Mouse (Mus musculus): ENCODE data around the gene Sim1. TPM values are rescaled to one million over a fixed set of nuclear protein-coding genes. Genes with fewer than 3 reads are reported as not detected.

The Sim1 gene
- polyA plus RNA-seq, 1 experiment from 2014 or later: 1.6 TPM

- H3K4me3 ChIP-seq: peak overlapping the region; percentile 17
Measured at GRCm38 (mm10) chr10:50902741-50903715, 8.5 kb downstream of the Sim1 start.

GRCm38 (mm10) chr10:50903846-50904763 is 9.6 kb downstream of the Sim1 start:
- Histone ChIP-seq H3K36me3 (no peaks in the 10 kb centered on the region), H3K27me3 (peaks cover 93% of the 10 kb centered on the region), H3K9ac (0 out of 2 replicates have a peak overlapping the region, but pooled peaks have one; percentile 0), H3K9me3 (no peaks in the 10 kb centered on the region), H3K4me1 (peaks cover 22% of the 10 kb centered on the region), H3K4me2 (peak overlapping the region; percentile 33), H3K27ac (no peak overlapping the region), H3K4me3 (peak overlapping the region; percentile 13)
- WGBS: 3% methylated on average over 26 of the region's 26 CpGs
- ATAC-seq (ENCODE audit: insufficient number of reproducible peaks, insufficient read depth, low FRiP score, low TSS enrichment, low read depth): no peak

More at GRCm38 (mm10) chr10:50902741-50903715, 8.5 kb downstream of the Sim1 start:
- under 1% methylated on average over 43 of the region's 43 CpGs for WGBS
- Histone ChIP-seq H3K27me3 (peaks cover 91% of the 10 kb centered on the region), H3K9ac (no peak overlapping the region), H3K4me2 (peak overlapping the region; percentile 39), H3K36me3 (no peaks in the 10 kb centered on the region), H3K9me3 (no peaks in the 10 kb centered on the region), H3K4me1 (peaks cover 22% of the 10 kb centered on the region), H3K27ac (no peak overlapping the region)
- no peak for ATAC-seq (ENCODE audit: insufficient number of reproducible peaks, insufficient read depth, low FRiP score, low TSS enrichment, low read depth)

DNA sequence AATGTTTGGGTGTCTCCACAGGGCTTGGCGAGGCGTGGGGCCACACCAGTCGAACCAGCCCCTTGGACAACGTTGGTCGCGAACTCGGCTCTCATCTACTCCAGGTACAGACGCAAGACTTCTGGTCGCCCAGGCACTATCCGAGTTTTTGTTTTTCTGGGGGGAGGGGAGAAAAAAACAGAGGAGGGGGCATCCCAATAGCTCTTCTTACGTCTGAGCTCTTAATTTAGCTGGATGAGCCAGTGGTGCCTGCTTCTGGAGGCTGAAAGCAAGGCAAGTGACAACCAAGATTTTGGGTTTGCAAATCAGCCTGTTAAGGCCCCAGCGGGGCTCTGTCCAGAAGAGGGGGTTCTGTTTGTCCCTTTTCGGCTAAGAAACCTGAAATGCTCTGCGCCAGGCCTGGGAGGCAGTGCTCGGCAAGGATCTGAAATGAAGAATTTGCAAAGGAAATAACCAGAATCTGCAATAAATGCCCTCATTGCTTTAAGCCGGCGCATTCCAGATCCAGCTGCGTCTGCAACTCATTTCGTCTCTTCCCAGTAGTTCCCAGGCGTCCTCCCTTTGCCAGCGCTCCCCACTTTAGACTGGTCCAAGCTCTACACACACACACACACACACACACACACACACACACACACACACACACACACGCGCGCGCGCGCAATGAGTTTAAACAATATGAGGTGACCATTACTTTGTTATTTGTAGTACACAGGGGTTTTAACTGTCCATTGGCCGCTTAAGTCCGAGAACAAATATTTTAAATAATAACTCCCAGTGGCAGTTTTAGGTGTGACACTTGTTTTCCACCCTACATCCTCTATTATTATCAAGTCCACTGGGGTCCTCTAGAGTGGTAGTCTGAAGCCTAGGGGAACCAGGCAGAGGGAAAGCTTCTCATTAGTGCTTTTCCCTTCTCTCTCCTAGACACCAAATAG is 10.5 kb downstream of the Sim1 start:
- no peaks in the 10 kb centered on the region for H3K36me3 ChIP-seq
- no peaks in the 10 kb centered on the region for H3K9me3 ChIP-seq
- ATAC-seq (ENCODE audit: insufficient number of reproducible peaks, insufficient read depth, low FRiP score, low TSS enrichment, low read depth): 0 out of 2 replicates have a peak, but pooled peaks have one; percentile 34
- H3K4me2 ChIP-seq: peak overlapping the region; percentile 33
- H3K4me1 ChIP-seq: peaks cover 22% of the 10 kb centered on the region
- 2% methylated on average over 29 of the region's 29 CpGs for WGBS
- H3K27me3 ChIP-seq: peaks cover 97% of the 10 kb centered on the region
- peak overlapping the region; percentile 13; the same call in 1 of the 2 replicates for H3K4me3 ChIP-seq
- H3K9ac ChIP-seq: 0 out of 2 replicates have a peak overlapping the region, but pooled peaks have one; percentile 0
- H3K27ac ChIP-seq: no peak overlapping the region

GRCm38 (mm10) chr10:50910400-50910799 is 15.8 kb downstream of the Sim1 start:
- ATAC-seq (ENCODE audit: insufficient number of reproducible peaks, insufficient read depth, low FRiP score, low TSS enrichment, low read depth): no peak
- H3K36me3 ChIP-seq: no peaks in the 10 kb centered on the region
- H3K9me3 ChIP-seq: no peaks in the 10 kb centered on the region
- peak overlapping the region; percentile 29 for H3K4me3 ChIP-seq
- H3K9ac ChIP-seq: no peak overlapping the region
- under 1% methylated on average over 16 of the region's 16 CpGs for WGBS
- H3K27me3 ChIP-seq: peaks cover 77% of the 10 kb centered on the region
- H3K27ac ChIP-seq: no peak overlapping the region
- peaks cover 11% of the 10 kb centered on the region for H3K4me1 ChIP-seq
- H3K4me2 ChIP-seq: peak overlapping the region; percentile 53

- Histone ChIP-seq H3K4me2 (peak overlapping the region; percentile 53), H3K36me3 (no peaks in the 10 kb centered on the region), H3K9ac (no peak overlapping the region), H3K4me3 (peak overlapping the region; percentile 29), H3K9me3 (no peaks in the 10 kb centered on the region), H3K4me1 (peaks cover 11% of the 10 kb centered on the region), H3K27me3 (peaks cover 72% of the 10 kb centered on the region), H3K27ac (no peak overlapping the region)
- 3% methylated on average over 12 of the region's 12 CpGs for WGBS
- peak; percentile 82; the same call in 1 of the 2 replicates for ATAC-seq (ENCODE audit: insufficient number of reproducible peaks, insufficient read depth, low FRiP score, low TSS enrichment, low read depth)
Measured at GRCm38 (mm10) chr10:50910861-50911410, 16.4 kb downstream of the Sim1 start.

DNA sequence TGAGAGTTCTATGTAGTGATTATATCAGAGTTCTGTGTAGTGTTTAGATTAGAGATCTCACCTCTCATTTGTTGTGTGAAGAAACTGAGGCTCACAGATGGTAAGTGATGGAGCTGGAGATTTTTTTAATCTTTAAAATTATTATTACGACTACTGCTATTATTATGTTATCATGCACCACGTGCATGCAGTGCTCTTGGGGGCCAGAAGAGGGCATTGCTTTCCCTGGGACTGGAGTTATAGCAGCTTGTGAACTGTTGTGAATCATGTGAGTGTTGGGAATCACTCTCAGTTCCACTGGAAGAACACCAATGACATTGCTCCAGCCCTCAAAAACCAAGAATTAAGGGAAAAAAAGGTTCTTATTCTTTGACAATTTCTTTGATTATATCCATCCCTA is 21.1 kb downstream of the Sim1 start:
- Histone ChIP-seq H3K9ac (no peak overlapping the region), H3K4me3 (no peak overlapping the region), H3K9me3 (no peaks in the 10 kb centered on the region), H3K4me1 (peaks cover 5% of the 10 kb centered on the region), H3K36me3 (no peaks in the 10 kb centered on the region), H3K27ac (no peak overlapping the region), H3K4me2 (no peak overlapping the region), H3K27me3 (peaks cover 31% of the 10 kb centered on the region)
- ATAC-seq (ENCODE audit: insufficient number of reproducible peaks, insufficient read depth, low FRiP score, low TSS enrichment, low read depth): no peak
- 45% methylated on average over 2 of the region's 2 CpGs for WGBS

- 45% methylated on average over 5 of the region's 5 CpGs for WGBS
- H3K9ac ChIP-seq: no peak overlapping the region
- H3K4me1 ChIP-seq: no peaks in the 10 kb centered on the region
- H3K36me3 ChIP-seq: no peaks in the 10 kb centered on the region
- no peak for ATAC-seq (ENCODE audit: insufficient number of reproducible peaks, insufficient read depth, low FRiP score, low TSS enrichment, low read depth)
- H3K9me3 ChIP-seq: no peaks in the 10 kb centered on the region
- H3K4me2 ChIP-seq: no peak overlapping the region
- H3K27me3 ChIP-seq: no peaks in the 10 kb centered on the region
- H3K4me3 ChIP-seq: no peak overlapping the region
- no peak overlapping the region for H3K27ac ChIP-seq
Measured at GRCm38 (mm10) chr10:50929281-50929680, 34.7 kb downstream of the Sim1 start.

DNA sequence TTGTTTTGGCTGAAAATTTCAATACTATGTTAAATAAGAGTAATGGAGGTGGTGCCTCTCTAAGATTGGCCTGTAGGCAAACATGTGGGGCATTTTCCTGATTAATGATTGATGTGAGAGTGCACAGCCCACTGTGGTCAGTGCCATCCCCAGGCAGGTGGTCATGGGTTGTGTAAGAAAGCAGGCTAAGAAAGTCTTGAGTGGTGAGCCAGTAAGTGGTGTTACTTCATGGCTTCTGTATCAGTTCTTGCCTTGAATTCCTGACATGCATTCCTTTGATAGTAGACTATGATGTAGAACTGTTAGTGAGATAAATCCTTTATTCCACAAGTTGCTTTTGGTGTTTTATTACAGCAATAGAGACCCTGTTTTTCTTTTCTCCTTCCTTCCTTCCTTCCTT is 41.1 kb downstream of the Sim1 start:
- no peak for ATAC-seq (ENCODE audit: insufficient number of reproducible peaks, insufficient read depth, low FRiP score, low TSS enrichment, low read depth)
- H3K9ac ChIP-seq: no peak overlapping the region
- no peaks in the 10 kb centered on the region for H3K9me3 ChIP-seq
- no peak overlapping the region for H3K4me2 ChIP-seq
- no peaks in the 10 kb centered on the region for H3K4me1 ChIP-seq
- no peaks in the 10 kb centered on the region for H3K36me3 ChIP-seq
- H3K27me3 ChIP-seq: no peaks in the 10 kb centered on the region
- H3K27ac ChIP-seq: no peak overlapping the region
- H3K4me3 ChIP-seq: no peak overlapping the region

- no peak for ATAC-seq (ENCODE audit: insufficient number of reproducible peaks, insufficient read depth, low FRiP score, low TSS enrichment, low read depth)
- Histone ChIP-seq H3K9me3 (no peaks in the 10 kb centered on the region), H3K4me1 (no peaks in the 10 kb centered on the region), H3K27me3 (no peaks in the 10 kb centered on the region), H3K36me3 (no peaks in the 10 kb centered on the region), H3K27ac (no peak overlapping the region), H3K4me3 (no peak overlapping the region), H3K4me2 (no peak overlapping the region), H3K9ac (no peak overlapping the region)
- 40% methylated on average over 1 of the region's 1 CpGs for WGBS
Measured at GRCm38 (mm10) chr10:50973625-50974024, 79.1 kb downstream of the Sim1 start.

DNA sequence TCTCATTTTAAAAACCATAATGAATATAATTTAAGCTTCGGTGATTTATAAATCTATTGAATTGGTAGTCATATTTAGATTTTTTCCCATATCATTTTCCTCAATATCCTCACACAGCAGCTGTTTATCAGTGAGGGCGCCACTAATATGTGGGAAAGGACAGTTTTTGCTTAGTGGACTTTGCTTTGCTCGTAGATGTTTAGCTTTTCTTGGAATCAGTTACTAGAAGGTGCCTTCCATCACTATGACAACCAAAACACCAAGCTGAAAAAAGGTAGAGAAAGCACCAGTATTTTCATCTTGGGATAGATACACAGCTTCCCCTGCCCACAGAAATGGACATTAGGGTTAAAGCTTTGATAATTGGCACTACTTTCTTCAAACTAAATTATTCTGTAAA is 87.3 kb downstream of the Sim1 start:
- Histone ChIP-seq H3K27me3 (no peaks in the 10 kb centered on the region), H3K4me1 (no peaks in the 10 kb centered on the region), H3K9me3 (no peaks in the 10 kb centered on the region), H3K27ac (no peak overlapping the region), H3K4me3 (no peak overlapping the region), H3K9ac (no peak overlapping the region), H3K36me3 (no peaks in the 10 kb centered on the region), H3K4me2 (no peak overlapping the region)
- WGBS: 90% methylated on average over 3 of the region's 3 CpGs
- ATAC-seq (ENCODE audit: insufficient number of reproducible peaks, insufficient read depth, low FRiP score, low TSS enrichment, low read depth): no peak

Data from embryonic facial prominence, embryonic 13.5 days (tissue).